Mouse (Mus musculus) kidney, embryonic 16.5 days (tissue): Measurements from ENCODE around the gene Sema6d. TPM values are rescaled to one million over a fixed set of nuclear protein-coding genes. Genes with fewer than 3 reads are reported as not detected.

ENCODE experiments used
- ATAC-seq: fragments of 200-750 bp; cut with Nextera tagmentation; 2 replicates; pipeline ENCODE4 v1.8.0; 2017; ENCODE audit warnings: moderate TSS enrichment; ENCODE audit not compliant: low FRiP score, low TSS enrichment
- H3K27ac ChIP-seq: fragments of 300-500 bp; sonication (generic); 2 replicates; pipeline ENCODE4 v1.5.1; 2014; ENCODE audit warnings: low read length
- H3K27me3 ChIP-seq: fragments of 300-500 bp; sonication (generic); 2 replicates; pipeline ENCODE4 v1.6.1; 2014; ENCODE audit warnings: low read length, control low read depth, mixed read lengths; ENCODE audit not compliant: insufficient read depth
- H3K36me3 ChIP-seq: fragments of 300-500 bp; sonication (generic); 2 replicates; pipeline ENCODE4 v1.6.1; 2014; ENCODE audit warnings: low read length, control low read depth, mixed read lengths; ENCODE audit not compliant: insufficient read depth
- H3K4me1 ChIP-seq: fragments of 300-500 bp; sonication (generic); 2 replicates; pipeline ENCODE4 v1.6.1; 2014; ENCODE audit warnings: low read length, control low read depth, mixed read lengths; ENCODE audit not compliant: insufficient read depth
- H3K4me2 ChIP-seq: fragments of 300-500 bp; sonication (generic); replicated peaks from 2 replicates; pipeline ENCODE4 v1.6.1; 2014; ENCODE audit warnings: low read depth, low read length
- H3K4me3 ChIP-seq: fragments of 300-500 bp; sonication (generic); 2 replicates; pipeline ENCODE4 v1.5.1; 2014; ENCODE audit warnings: mild to moderate bottlenecking, low read length
- H3K9ac ChIP-seq: fragments of 300-500 bp; sonication (generic); replicated peaks from 2 replicates; pipeline ENCODE4 v1.6.1; 2014; ENCODE audit warnings: low read length
- H3K9me3 ChIP-seq: fragments of 300-500 bp; sonication (generic); 2 replicates; pipeline ENCODE4 v1.6.1; 2016; ENCODE audit warnings: low read length, control low read depth
- WGBS: fragments of 180-500 bp; shearing (Covaris S2); extraction: QIAGEN DNeasy Blood & Tissue Kit; methylation state at CpG from one replicate; pipeline ENCODE4 v1.1.7; 2014; 5-methylcytosine and 5-hydroxymethylcytosine counted together
- polyA plus RNA-seq: library from polyadenylated mRNA; unstranded; fragments of >200 nt; fragmentation: Nextera tagmentation; extraction: Ambion mirVana; gene quantifications from 2 replicates; pipeline ENCODE4 v1.2.1, GENCODE M21; 2015

Sema6d gene
- polyA plus RNA-seq, 1 experiment from 2014 or later = 9.0 TPM

DNA sequence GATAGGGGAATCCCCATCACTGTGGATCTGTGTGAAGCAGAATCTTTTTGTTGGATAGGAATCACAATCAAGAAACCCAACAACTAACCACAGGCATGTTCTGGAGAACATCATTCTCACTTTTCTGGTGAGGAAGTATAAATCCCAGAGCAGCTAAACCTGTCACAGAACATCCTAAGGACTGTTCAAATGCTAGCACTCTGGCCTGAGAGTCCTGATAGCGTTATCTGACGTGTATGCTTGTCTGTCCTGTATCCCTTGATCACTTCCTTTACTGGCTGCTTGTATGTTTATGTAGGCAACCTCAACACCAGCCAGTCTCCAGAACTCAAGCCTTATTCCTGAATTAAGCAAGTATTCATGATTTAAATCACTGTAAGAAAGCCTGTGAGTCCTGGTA is 281.6 kb downstream of the Sema6d start:
- Histone ChIP-seq H3K9ac (no peak overlapping the region), H3K4me3 (no peak overlapping the region), H3K27me3 (no peaks in the 10 kb centered on the region), H3K4me1 (peaks cover 7% of the 10 kb centered on the region; the same call in 1 of the 2 replicates), H3K36me3 (no peaks in the 10 kb centered on the region), H3K27ac (0 out of 2 replicates have a peak overlapping the region, but pooled peaks have one; percentile 24), H3K4me2 (no peak overlapping the region), H3K9me3 (no peaks in the 10 kb centered on the region)
- WGBS = 33% methylated on average over 2 of the region's 2 CpGs
- ATAC-seq = no peak

DNA sequence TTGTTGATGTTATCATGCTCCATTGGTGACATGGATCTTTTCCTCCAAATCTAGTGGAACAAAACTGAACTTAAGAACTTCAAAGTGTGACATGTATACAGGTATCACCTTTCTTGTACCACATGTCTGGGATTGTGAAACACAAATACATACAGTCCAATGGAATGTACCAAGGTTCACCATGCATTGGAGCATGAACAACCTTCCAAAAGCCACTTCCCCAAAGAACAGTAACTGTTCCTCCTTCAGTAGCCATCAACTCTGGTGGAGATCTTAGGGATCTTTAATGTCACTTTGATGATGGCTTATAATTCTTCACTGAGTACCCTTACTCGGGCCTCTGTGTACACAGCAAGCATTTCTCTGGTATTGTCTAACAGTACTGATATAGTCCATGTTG is 295.3 kb downstream of the Sema6d start:
- Histone ChIP-seq H3K4me2 (no peak overlapping the region), H3K27ac (no peak overlapping the region), H3K27me3 (no peaks in the 10 kb centered on the region), H3K9ac (no peak overlapping the region), H3K4me1 (no peaks in the 10 kb centered on the region), H3K36me3 (no peaks in the 10 kb centered on the region), H3K9me3 (no peaks in the 10 kb centered on the region), H3K4me3 (no peak overlapping the region)
- 70% methylated on average over 1 of the region's 1 CpGs for WGBS
- ATAC-seq = no peak

DNA sequence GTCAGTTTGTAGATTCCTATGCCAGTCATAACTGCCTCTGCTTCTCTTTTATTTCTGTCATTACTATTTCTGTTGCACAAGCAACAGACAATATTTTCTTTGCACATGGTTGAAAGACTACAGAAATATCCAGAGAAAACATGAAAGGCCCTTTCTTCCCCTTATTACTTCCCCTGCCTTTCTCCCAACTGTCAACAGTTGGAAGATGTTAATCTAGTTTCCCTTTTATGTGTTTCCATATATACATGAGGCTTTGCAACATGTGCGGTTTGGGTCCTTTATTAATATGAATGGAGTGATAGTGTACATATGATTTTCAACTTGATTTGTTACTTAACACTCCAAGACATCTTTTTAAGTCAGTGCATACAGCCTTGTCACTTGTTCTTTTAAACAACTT is 296.0 kb downstream of the Sema6d start:
- Histone ChIP-seq H3K27me3 (no peaks in the 10 kb centered on the region), H3K4me3 (no peak overlapping the region), H3K4me1 (no peaks in the 10 kb centered on the region), H3K36me3 (no peaks in the 10 kb centered on the region), H3K9me3 (no peaks in the 10 kb centered on the region), H3K4me2 (no peak overlapping the region), H3K9ac (no peak overlapping the region), H3K27ac (no peak overlapping the region)
- no peak for ATAC-seq
- 70% methylated on average over 1 of the region's 1 CpGs for WGBS

DNA sequence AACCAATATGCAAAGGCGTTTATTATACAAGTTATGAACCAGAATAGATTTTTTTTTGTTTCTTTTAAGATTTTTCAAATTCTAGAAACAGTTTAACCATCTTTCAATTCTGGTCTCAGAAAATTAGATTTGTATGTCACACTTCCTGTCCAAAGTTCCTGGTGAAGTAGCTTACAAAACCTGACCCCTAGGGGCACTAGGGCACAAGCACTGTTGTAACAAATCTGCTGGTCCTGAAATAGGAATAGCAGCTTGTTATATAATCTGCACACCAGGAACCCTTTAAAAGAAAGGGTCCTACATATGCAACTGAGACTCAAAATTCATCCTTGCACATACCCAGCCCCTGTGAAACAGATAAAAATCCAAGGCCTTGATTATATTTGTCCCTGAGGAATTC is 298.5 kb downstream of the Sema6d start:
- no peaks in the 10 kb centered on the region for H3K4me1 ChIP-seq
- H3K4me3 ChIP-seq = no peak overlapping the region
- WGBS = 85% methylated on average over 1 of the region's 1 CpGs
- no peak for ATAC-seq
- H3K9me3 ChIP-seq = no peaks in the 10 kb centered on the region
- H3K4me2 ChIP-seq = no peak overlapping the region
- H3K9ac ChIP-seq = no peak overlapping the region
- H3K27me3 ChIP-seq = no peaks in the 10 kb centered on the region
- no peaks in the 10 kb centered on the region for H3K36me3 ChIP-seq
- no peak overlapping the region for H3K27ac ChIP-seq

DNA sequence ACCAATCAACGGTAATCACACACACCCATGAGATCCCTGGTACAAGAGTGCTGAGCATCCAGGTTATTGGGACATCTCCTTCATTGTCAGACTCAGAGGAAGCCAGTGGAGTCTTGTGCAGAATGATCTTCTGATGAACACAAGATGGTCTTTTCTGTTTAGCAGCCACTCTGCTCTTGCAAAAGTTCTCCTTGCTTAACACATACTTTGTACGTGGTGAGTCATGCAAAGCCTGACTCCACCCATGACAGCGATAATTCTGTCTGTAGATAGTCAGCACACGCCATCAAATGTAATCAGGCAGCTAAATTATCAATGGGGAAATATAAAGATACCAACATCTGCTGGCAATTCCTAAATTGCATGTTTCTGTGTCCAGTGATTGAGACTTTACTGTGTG is 307.0 kb downstream of the Sema6d start:
- WGBS = 88% methylated on average over 4 of the region's 4 CpGs

DNA sequence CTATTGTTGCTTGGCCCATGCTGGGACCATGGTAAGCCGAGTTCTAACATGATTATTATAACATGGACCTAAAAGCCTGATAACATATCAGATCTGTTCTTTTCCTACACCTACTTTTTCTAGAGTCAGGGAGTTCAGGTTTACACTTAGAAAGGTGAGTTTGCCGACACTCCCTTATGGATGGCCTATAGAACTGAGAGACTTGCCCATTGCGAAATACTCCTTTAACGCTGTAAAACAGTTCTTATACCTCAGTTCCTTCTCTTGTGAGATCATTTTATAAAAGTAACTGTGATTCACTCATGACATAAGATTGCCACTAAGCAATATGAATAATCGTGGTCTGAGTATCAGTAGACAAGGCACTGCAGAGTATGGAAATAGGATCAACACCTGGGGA is 307.5 kb downstream of the Sema6d start:
- no peak for ATAC-seq

More for the DNA sequence above, 307.0 kb downstream of the Sema6d start:
- no peak overlapping the region for H3K27ac ChIP-seq
- H3K9me3 ChIP-seq = no peaks in the 10 kb centered on the region
- no peaks in the 10 kb centered on the region for H3K36me3 ChIP-seq
- H3K27me3 ChIP-seq = no peaks in the 10 kb centered on the region
- H3K4me1 ChIP-seq = no peaks in the 10 kb centered on the region
- no peak overlapping the region for H3K4me3 ChIP-seq
- H3K9ac ChIP-seq = no peak overlapping the region
- H3K4me2 ChIP-seq = no peak overlapping the region
- no peak for ATAC-seq

DNA sequence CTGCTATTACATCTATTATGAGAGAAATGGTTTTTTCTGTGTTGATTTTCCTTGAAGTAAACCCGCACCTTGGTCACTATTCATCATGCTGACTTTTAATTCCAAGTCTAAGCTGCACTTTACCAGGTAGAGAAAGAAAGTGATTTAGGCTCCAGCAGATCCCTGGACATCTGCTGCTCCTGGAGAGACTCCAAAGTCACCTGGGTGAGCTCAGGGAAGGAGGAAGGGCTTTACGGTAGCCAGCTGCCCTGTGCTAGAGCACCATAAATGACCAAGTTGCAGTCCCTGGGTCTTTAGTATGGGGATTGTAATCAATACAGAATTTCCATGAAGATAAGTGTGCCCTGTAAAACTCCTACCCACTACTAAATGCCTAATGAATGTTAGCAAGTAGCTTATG is 309.8 kb downstream of the Sema6d start:
- Histone ChIP-seq H3K4me1 (no peaks in the 10 kb centered on the region), H3K9me3 (no peaks in the 10 kb centered on the region), H3K9ac (no peak overlapping the region), H3K27ac (no peak overlapping the region), H3K4me3 (no peak overlapping the region), H3K36me3 (no peaks in the 10 kb centered on the region), H3K27me3 (no peaks in the 10 kb centered on the region), H3K4me2 (no peak overlapping the region)
- WGBS = 86% methylated on average over 2 of the region's 2 CpGs
- ATAC-seq = no peak

More for the DNA sequence above, 307.5 kb downstream of the Sema6d start:
- no peak overlapping the region for H3K9ac ChIP-seq
- H3K27me3 ChIP-seq = no peaks in the 10 kb centered on the region
- H3K4me1 ChIP-seq = no peaks in the 10 kb centered on the region
- no peaks in the 10 kb centered on the region for H3K9me3 ChIP-seq
- no peak overlapping the region for H3K4me3 ChIP-seq
- H3K36me3 ChIP-seq = no peaks in the 10 kb centered on the region
- H3K27ac ChIP-seq = no peak overlapping the region
- H3K4me2 ChIP-seq = no peak overlapping the region
- WGBS = 95% methylated on average over 5 of the region's 5 CpGs

DNA sequence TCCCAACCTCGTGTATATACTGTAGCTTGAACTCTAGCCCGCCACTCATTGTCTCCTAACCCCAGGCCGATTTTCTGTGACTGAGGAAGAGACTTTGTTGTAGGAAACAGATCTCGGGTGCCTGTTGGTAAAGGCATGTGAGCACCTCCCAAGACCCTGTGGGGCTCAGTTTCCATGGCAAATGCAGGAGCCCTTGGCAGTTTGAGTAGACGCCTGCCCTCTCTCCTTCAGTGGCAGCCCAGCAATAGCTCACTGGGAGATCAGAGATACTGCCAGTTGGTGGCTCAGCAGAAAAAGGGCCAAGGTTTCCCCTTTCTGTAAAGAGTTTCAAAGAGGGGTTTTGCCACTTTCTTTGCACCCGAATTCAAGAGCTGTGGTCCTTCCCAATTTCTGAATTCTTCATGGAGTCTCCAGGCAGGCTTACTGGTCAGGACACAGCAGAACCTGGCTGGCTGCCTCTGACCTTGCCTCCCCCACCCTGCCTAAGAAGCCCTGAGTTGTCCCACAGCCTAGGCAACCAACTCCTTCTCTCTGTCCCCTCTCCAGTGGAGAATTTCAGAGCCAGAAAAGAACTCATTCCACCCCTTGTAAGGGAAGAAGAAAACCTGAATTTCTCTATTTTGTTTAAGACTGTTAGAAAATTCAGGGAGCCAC is 312.1 kb downstream of the Sema6d start:
- Histone ChIP-seq H3K27ac (no peak overlapping the region), H3K27me3 (no peaks in the 10 kb centered on the region), H3K9me3 (no peaks in the 10 kb centered on the region), H3K4me2 (no peak overlapping the region), H3K9ac (no peak overlapping the region), H3K4me1 (no peaks in the 10 kb centered on the region), H3K4me3 (no peak overlapping the region), H3K36me3 (no peaks in the 10 kb centered on the region)
- WGBS = 57% methylated on average over 6 of the region's 6 CpGs
- ATAC-seq = no peak

DNA sequence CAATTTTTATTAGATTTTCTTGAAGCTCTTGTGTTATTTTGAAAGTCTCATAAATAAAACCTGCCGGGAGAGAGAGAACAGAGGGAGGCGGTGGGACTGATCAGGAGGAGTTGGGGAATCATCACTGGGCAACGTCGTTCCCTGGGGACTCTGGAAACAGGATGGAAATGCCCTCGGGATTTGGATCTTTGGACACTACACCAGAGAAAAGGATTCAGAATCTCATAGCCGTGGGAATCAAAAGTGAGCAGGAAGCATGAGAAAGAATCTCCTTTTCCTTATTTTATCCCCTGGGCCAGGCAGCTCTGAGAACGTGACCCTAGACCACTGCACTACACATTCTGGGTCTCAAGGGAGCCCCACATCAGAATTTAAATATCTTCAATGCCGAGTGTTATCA is 313.8 kb downstream of the Sema6d start:
- no peaks in the 10 kb centered on the region for H3K27me3 ChIP-seq
- no peak overlapping the region for H3K4me2 ChIP-seq
- no peaks in the 10 kb centered on the region for H3K4me1 ChIP-seq
- H3K27ac ChIP-seq = no peak overlapping the region
- H3K9me3 ChIP-seq = no peaks in the 10 kb centered on the region
- H3K36me3 ChIP-seq = no peaks in the 10 kb centered on the region
- 72% methylated on average over 8 of the region's 8 CpGs for WGBS
- H3K9ac ChIP-seq = no peak overlapping the region
- H3K4me3 ChIP-seq = no peak overlapping the region
- no peak for ATAC-seq

DNA sequence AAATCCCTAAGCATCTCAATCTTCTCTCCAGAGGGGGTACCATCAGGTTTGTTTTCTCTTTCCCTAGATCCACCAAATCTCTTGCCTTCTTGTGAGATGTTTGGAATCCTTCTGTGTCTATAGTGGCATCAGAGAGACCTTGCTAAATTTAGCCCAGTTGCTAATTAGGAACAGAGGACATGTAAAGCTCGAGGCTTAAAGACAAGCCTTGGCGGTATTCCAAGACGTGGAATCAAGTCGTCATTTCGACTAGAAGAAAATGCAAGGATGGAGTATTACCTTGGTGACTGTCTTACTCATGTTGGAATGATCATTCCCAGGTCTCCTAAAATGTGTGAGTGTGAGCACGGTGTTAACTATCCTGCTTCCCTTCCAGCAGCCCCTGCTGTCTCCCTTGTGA is 314.2 kb downstream of the Sema6d start:
- no peak for ATAC-seq
- no peak overlapping the region for H3K4me3 ChIP-seq
- no peaks in the 10 kb centered on the region for H3K4me1 ChIP-seq
- no peaks in the 10 kb centered on the region for H3K27me3 ChIP-seq
- WGBS = 61% methylated on average over 6 of the region's 6 CpGs
- H3K4me2 ChIP-seq = no peak overlapping the region
- no peaks in the 10 kb centered on the region for H3K9me3 ChIP-seq
- no peak overlapping the region for H3K9ac ChIP-seq
- no peak overlapping the region for H3K27ac ChIP-seq
- no peaks in the 10 kb centered on the region for H3K36me3 ChIP-seq
